Mouse (Mus musculus): ENCODE results near the gene Rhox11. TPM values are rescaled to one million over a fixed set of nuclear protein-coding genes. Genes with fewer than 3 reads are reported as not detected.

Gene Rhox11
- polyA plus RNA-seq (2012; rRNA removed; ENCODE audit: low replicate concordance), result not detected in 2 replicates

GRCm38 (mm10) chrX:38085041-38085440 lies at the start of gene Rhox11:
Rhox11 (minus strand) TSS chrX:38085141.

GRCm38 (mm10) chrX:38120982-38121381 lies 36.0 kb upstream of the Rhox11 start, which contains the start of gene Rhox13:
Rhox13 (plus strand) TSS chrX:38121219.

DNA sequence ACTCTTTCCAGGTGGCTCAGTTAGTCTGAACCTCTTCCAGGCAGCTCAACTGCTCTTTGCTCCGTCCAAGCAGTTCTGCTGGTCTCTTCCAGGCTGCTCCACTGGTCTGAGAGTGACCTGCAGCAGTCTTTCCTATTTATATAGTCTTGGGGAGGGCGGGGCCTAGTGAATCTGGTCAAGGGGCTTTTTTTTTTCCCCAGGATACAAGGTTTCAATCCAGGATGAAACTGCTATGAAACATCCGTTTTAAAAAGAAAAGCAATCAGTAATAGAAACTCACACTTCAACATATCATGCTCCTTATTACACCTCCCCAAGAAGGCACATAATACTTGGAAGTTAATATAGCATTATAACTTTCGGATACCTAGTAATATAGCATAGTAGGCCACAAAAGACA lies 25.9 kb upstream of the Rhox11 start, which contains the start of gene Rhox12:
TSS of gene Rhox12 (minus strand) at position 101 of the 400 bp plus-strand sequence.

GRCm38 (mm10) chrX:38066175-38066574 lies 18.8 kb downstream of the Rhox11 start, which contains the start of gene Rhox10:
Rhox10 (plus strand) TSS chrX:38066475.

GRCm38 (mm10) chrX:38043014-38043413 lies 41.9 kb downstream of the Rhox11 start, which contains the start of gene Btg1-ps2:
Btg1-ps2 (minus strand) TSS chrX:38043114.

Other genes with a start within 250 kb of the Rhox11 start
- gene Rhox8, start 206.2 kb downstream of the Rhox11 start, polyA plus RNA-seq (2012; rRNA removed; ENCODE audit: low replicate concordance), result not detected in 2 replicates
- gene Rhox7b, start 187.9 kb downstream of the Rhox11 start, polyA plus RNA-seq (2012; rRNA removed; ENCODE audit: low replicate concordance), result not detected in 2 replicates
- not detected in 2 replicates for gene Rhox9, start 183.4 kb downstream of the Rhox11 start, polyA plus RNA-seq (2012; rRNA removed; ENCODE audit: low replicate concordance)
- gene Btg1-ps1, start 66.3 kb downstream of the Rhox11 start, polyA plus RNA-seq (2012; rRNA removed; ENCODE audit: low replicate concordance), result not detected in 2 replicates
- not detected in 2 replicates for gene Btg1-ps2, start 42.0 kb downstream of the Rhox11 start, polyA plus RNA-seq (2012; rRNA removed; ENCODE audit: low replicate concordance)
- not detected in 2 replicates for gene Rhox10, start 18.7 kb downstream of the Rhox11 start, polyA plus RNA-seq (2012; rRNA removed; ENCODE audit: low replicate concordance)
- gene Rhox12, start 25.8 kb upstream of the Rhox11 start, polyA plus RNA-seq (2012; rRNA removed; ENCODE audit: low replicate concordance), result not detected in 2 replicates
- not detected in 2 replicates for gene Rhox13, start 36.1 kb upstream of the Rhox11 start, polyA plus RNA-seq (2012; rRNA removed; ENCODE audit: low replicate concordance)
- 4.1 and 6.1 TPM in 2 replicates for gene Zbtb33, start 104.7 kb upstream of the Rhox11 start, polyA plus RNA-seq (2012; rRNA removed; ENCODE audit: low replicate concordance)
- 1.4 and 3.8 TPM in 2 replicates for gene Tmem255a, start 167.3 kb upstream of the Rhox11 start, polyA plus RNA-seq (2012; rRNA removed; ENCODE audit: low replicate concordance)
- not detected in 2 replicates for gene Atp1b4, start 231.0 kb upstream of the Rhox11 start, polyA plus RNA-seq (2012; rRNA removed; ENCODE audit: low replicate concordance)